Mouse (Mus musculus): ENCODE data around the gene Lrch1.

Gene Lrch1

DNA sequence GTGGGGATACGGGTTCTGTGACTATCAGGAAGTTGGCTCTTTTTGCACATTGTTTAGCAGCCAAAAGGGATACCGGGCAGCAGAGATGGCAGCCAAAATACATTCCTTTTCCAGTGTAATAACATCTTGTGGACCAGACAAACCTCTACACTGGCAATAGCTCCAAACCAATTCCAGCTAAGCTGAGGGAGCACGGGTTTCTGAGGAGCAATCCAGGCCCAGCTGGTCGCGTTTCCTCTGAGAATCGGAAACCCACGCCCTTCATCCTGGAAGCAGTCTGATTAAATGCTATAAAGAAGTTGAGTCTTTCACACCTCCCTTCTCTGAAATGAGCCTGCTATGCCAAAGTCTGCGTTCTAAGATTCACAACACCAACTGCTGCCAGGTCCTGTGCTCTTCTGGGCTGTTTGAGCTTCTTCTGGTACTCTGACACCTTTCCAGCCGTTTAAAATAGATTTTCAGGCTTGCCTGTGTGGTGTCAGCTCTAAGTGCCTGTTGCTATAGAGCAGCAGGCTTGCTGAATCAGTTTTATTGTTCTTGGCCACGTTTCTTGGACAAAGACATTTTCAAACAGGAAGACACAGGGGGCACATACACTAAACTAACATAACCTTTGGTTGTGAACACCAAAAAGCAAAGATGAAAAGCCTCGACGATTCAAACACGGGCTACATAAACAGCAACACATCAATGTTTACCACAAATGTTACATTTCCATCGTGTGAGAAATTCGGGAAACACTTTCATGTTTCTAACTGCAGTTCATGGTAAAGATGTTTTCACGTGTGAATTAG lies 94.5 kb downstream of the Lrch1 start:
- DNase-seq (ENCODE audit: low read depth) = peak; percentile 57

DNA sequence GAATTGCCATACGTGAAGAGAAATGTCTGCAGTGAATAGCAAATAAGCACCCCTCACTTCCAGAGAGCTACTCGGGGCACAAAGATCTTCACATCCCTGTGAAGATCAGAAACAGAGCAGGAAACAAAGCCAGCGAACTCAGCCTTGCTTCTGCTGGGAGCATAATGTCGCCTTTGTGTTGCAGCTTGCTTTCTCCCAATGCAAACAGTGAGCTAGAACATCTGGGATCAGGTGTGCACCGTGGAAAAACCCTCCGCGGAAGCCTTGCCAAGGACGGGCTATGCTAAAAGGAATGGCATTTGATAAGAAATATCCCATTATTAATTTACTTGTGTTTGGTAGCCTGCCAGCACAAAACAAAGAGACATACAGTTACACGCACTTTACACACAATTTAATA lies 95.8 kb downstream of the Lrch1 start:
- DNase-seq (ENCODE audit: low read depth) = no peak

DNA sequence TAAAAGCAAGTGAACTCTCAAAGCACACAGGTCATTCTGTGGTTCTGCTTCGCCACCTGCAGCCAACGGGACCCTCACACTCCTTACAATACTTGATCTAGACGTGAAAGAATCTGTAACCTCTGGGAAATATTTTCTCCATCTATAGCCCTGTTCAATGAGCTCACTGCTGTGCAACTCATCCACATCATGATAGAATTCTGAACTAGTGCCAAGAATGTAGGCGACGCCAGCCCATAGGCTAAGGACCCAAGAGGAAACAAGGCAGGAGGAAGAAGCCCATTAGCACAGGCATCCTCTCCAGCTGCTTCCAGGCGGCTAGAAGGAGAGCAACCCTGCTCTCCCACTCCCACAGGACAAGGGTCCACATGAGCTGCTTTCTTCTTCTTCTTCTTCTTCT lies 98.7 kb downstream of the Lrch1 start:
- no peak for DNase-seq (ENCODE audit: low read depth)

DNA sequence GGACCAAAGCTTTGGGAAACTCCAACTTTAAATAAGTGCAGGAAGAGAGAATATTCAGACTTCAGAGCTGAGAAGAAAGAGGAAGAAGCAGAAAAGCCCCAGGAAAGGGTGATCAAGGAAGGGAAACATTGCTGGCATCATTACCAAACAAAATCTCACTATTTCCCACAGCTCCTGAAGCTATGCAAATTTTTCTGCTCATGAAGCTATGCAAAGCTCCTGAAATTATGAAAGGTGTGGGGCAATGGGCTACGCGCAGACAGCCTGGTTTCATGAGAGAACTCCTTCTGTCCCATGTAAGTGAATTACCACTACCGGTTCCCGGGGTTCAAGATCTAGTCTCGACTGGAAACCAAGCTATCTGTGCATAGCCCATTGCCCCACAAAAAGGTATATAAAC lies 99.5 kb downstream of the Lrch1 start:
- DNase-seq (ENCODE audit: low read depth) = no peak

DNA sequence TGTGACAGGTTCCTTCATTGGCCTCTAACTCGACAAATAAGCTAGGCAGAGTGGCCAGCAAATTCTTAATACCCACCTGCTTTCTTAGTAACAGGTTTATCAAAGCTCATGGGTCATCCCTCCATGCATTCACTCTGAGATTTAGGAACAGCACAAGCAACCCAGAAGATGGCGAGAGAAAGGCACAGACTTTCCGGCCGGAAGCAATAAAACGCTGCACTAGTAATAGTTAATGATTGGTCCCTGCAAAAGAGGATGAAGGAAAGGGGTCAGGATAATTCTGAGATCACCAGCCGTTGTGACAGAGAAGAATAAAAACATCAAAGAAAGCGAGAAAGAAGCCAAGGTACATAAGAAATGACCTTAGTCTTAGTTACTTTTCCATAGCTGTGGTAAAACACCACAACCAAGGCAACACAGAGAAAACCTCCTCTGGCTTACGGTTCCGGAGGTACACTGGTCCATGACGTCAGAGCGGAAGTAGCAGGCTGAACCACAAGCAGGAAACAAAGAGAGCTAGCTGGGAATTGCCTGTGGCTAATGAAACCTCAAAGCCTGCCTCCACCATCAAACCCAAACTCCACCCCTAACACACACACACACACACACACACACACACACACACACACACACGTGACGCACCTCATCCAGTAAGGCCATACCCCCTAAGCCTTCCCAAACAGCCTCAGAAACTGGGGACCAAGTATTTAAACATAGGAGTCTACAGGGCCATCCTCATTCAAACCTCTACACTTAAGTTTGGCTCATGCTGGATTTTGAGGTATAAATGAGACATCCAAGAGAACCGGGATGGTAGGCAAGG lies 100.2 kb downstream of the Lrch1 start:
- no peak for DNase-seq (ENCODE audit: low read depth)

DNA sequence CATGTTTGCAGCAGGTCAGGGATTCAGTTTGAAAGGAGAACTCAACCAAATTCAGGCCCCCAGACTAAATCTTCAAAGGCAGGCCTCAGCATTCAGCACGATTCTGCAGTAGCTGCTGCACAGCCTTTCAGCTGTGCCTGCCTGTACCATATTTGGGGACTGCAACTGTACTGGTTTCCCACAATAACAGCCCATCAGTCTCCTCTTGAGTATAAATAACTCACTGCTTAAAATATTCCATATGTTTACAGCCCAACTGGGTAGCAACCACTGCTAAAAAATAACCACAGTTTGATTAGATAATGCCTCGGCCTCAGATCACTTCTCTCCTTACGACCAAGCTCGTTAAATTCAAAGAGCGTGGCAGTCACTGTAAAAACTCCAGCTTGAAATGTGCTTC lies 101.0 kb downstream of the Lrch1 start:
- DNase-seq (ENCODE audit: low read depth) = no peak

DNA sequence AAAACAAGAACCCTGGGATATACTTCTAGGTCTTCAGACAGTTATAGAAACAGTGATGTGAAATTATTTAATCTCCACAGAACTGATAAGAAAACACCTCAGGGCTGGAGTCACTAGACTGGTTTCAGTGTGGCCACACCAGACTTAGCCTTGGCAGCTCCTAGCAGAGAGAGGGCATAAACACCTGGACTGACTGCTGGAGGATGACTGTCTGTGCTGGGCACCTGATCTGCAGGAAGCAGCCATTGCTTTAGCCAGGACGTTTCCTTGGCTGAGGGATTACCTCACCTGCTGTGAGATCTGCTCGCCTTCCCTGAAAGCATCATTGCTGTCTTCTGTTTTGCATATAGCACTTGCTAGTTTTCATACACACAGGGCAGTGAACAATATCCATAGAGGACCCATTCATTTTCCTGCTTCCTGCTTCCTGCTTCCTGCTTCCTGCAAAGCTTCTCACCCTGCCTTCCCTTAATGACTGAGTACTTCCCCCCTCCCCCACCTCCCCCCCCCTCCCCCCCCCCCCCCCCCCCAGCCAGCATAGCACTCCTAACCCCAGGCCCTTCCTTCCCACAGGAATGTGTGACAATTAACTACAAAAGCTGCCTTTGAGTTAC lies 101.9 kb downstream of the Lrch1 start:
- DNase-seq (ENCODE audit: low read depth) = no peak

DNA sequence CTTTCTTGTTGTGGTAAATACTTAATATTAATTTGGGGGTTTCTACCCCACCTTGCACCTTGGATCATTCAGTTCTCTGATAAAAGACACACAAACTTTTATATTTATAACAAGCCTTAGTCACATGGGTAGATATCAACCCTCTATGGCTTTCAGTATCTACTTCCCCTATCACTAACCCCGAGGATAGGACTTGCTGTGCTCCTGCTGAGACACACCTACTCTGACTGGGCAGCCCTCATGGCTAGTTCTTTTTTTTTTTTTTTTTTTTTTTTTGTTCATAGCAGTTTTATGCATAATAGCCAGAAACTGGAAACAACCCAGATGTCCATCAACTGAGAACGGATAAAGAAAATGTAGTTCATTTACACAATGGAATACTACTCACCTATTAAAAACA lies 106.0 kb downstream of the Lrch1 start:
- DNase-seq (ENCODE audit: low read depth) = no peak

DNA sequence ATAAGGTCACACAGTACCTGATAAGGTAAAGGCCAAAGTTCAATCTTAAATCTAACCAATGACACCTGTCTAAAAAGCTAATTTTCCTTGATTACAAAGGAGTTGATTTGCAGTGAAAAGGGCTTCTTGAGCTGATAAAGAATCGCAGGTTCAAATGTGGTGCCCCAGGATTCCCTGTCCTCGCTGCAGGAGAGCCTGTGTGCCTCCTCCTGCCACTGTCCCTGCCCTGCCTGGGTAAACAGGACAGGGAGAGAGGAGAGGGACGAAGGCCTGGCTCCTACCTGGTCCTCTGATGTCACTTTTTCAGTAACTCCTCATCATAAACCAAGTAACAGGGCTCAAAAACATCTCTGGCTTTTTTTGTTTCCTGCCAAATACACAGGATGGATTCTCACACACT lies 106.4 kb downstream of the Lrch1 start:
- DNase-seq (ENCODE audit: low read depth) = no peak

DNA sequence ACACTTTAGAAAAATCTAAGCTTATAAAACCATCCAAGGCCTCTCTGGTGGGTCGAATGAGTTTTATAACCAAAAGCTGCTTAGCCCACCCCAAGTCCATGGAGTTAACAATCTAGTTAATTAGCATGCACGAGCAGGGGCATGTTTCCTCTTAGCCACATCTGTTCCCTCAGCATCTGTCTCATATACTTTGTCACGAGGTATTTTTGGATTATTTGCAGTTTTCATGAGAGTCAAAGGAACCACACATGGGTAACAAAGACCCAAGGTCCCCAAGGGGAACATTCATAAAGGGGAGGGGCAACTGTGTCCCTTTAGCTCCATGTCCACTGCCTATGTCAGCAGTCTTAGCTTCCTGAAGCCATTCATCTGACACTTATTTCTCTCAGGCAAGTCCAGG lies 106.9 kb downstream of the Lrch1 start:
- DNase-seq (ENCODE audit: low read depth) = no peak

DNA sequence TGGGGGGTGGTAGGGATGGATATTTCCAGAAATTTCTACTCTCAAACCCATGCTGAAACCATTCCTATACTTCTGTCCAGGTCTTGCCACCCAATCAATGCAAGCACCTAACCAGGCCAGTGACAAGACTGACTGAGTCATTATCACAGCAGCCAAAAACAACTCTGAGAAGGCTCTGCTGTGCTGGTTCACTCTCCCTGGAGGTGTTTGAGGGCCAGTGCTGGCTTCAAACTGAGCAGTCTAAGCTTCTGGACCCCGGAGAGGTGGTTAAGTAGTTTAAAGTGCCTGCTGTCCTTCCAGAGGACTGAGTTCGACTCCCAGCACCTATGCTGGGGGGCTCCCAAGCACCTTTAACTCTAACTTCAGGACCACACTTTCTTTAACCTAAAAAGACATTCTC lies 107.3 kb downstream of the Lrch1 start:
- DNase-seq (ENCODE audit: low read depth) = peak; percentile 64

DNA sequence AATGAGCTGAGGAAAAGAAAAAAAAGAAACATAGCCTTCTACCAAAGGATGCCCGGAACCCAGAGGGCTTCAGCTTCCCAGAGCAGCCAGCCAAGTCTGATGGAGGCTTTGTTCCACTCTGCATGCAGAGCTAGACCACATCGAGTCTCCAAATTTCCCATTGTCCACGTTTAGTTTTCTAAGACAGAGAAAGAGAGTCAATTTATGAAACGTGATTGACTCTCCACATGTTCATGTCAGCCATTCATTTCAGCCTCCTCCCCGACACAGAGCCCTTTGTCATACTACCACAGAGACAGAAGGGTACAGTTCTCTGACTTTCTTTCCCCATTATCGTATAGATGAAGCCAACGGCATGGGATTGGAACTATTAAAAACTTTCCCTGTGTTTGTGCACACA lies 108.9 kb downstream of the Lrch1 start:
- DNase-seq (ENCODE audit: low read depth) = no peak

DNA sequence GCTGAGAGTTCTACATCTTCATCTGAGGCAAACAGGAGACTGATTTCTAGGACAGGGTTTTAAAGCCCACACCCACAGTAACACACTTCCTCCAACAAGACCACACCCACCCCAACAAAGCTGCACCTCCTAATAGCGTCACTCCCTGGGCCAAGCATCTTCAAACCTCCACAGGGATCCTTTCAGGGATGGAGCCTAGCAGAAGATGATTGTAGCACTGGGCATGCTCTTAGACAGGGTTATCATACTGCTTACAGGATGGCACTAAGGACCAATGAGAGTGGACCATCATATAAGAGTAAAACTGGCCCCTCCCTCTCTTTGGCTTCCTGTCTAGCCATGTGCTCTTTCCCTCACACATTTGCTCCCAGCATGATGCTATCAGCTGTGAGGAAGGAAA lies 112.7 kb downstream of the Lrch1 start:
- no peak for DNase-seq (ENCODE audit: low read depth)

DNA sequence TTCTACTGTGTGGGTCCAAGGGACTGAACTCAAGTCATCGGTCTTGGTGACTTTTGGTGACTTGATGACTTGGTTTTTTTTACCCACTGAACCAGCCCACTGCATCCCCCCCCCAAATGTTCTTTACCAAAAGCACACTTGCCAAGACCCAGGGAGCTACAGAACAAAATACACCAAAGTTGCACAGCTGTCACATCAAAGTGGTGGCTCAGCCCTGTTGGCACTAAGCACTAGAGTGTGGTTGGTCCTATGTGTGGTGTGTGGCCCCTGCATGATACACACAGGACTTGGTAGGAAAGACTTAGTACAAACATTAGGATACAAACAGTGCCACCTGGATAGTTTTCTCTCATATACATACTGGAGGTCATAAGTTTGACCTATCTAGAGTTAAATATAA lies 113.5 kb downstream of the Lrch1 start:
- no peak for DNase-seq (ENCODE audit: low read depth)

DNA sequence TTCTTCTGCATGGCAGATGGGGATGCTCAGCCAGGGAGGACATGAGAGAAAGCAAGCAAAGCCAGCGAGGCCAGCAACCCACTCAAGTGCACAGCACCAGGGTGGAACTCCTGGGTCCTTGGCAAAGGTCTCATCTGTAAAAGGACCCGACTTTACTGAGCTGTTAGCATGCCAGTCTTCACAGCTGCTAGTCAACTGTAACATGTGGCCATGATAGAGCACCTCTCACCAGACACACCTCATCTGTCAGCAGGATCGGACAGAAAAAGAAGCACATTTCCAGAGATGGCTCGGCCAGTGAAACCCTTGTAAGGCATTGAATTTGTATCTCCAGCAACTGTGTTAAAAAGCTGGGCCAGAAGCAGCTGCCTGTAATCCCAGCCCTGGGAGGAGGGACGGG lies 116.0 kb downstream of the Lrch1 start:
- DNase-seq (ENCODE audit: low read depth) = no peak

DNA sequence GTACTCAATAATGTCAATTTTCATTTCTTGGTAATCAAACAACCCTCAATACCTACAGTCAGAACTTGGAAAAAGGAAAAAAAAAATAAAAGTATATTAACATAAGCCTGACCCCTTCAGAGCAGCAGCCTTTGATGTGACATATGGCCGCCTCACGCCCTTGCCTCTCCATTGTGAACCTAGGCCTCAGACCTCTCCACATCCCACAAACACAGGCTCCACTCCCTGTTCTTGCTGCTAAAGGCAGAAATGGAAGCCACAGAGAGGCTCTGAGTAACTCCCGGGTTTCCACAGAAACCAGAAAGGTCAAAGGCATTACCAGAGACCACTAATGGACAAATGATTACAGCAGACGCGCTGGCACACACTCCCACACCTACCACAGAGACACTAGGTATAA lies 116.6 kb downstream of the Lrch1 start:
- DNase-seq (ENCODE audit: low read depth) = no peak

DNA sequence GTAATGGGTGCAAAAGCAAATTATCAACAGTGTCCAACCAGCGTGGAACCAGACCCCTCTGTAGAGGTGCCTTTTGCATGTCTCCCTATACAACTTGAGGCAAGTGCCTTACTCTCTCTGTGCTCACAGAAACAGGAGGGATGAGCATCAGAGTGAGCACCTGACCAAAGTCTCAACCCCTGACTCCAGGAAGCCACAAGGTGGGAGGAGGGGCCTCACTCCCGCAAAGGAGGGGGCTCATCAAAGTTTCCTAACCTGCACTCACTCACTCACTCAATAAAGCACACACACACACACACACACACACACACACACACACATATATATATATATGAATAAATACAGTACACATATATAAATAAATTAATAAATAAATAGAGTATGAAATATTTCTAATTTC lies 117.1 kb downstream of the Lrch1 start:
- no peak for DNase-seq (ENCODE audit: low read depth)

DNA sequence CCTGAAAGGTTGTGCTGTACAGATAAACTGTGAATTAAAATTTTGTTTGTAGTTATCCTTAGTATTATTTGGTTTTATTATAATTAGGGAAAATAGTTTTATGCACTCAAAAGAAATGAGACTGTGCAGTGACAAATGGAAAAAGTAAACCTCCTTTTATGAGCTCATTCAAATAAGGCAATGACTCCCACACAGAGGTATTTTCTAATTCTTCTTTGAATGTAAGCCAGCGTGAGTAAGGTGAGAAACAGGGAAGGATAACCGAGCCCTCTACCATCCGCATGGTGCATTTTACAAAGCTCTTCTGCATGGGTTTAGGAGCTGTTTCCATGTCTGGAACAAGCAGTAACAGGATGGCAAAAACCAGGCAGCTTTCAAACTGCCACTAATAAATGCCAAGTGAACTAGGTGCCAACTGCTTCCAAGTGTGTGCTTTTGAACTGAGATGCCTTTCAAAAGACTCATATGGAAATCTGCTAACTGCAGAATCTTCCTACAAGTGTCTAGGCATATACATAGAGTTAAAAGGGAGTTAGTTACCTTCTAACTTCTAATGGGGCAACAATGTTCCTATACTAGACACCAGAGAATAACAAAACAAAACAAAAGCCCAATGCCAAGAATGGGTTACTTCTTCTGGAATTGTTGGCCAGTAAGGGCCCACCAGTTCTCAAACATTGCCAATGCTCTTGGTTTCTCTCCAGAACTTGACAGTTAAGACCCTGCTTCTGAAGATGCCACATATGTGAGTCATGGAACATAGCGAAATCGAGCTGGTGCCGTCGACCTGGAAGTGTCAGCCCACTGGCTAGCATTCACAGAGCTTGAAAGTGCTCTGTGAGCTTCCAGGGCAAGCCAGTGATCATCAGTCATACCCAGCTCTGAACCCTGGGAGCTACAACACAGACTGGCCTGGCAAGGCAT lies 124.7 kb downstream of the Lrch1 start:
- peak; percentile 58 for DNase-seq (ENCODE audit: low read depth)

DNA sequence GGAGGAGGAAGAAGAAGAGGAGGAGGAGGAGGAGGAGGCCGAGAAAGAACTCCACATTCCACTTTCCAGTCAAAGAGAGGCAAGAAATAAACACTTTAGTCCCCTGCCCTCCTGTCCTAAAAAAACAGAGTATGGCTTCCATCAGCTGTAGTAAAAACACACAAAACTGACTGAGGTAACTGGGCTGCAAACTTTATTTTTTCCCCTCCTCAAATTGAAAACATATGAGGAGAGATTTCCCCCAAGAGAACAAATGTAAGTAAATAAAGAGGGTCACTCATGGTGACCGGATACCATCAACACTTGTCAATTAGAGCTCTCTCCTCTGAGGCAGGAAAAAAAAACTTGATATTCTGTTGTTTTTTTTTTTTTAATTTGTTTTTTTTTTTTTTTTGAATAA lies 125.6 kb downstream of the Lrch1 start:
- peak; percentile 25 for DNase-seq (ENCODE audit: low read depth)

DNA sequence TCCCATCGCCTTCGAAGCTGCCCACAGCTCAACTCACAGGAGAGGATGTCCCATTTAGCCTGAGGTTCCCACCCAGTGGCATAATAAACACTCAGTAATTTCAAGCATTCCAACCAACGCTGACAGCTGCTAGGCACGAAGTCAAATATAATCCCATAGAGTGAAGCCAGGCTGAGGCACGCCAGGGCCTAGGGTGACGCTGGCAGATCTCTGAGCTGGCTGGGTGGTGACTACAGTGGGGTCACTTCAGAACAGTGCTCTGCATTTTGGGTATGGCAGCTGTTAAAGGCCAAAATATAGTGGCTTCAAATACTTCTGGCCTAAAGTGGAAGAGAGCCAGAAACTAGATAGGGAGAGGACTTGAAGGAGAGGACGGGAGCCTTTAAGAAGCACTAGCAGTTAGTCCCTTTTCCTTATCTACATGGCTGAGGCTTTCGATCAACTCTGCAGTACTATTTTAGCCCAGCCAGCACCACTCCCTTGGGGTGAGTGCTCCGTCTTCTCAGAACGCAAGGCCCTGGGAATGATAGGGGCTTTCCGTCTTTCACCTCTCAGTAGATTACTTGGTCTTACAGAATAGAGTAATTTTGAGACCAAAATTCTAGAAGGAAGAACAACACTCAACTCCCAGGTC lies 127.4 kb downstream of the Lrch1 start:
- no peak for DNase-seq (ENCODE audit: low read depth)

DNA sequence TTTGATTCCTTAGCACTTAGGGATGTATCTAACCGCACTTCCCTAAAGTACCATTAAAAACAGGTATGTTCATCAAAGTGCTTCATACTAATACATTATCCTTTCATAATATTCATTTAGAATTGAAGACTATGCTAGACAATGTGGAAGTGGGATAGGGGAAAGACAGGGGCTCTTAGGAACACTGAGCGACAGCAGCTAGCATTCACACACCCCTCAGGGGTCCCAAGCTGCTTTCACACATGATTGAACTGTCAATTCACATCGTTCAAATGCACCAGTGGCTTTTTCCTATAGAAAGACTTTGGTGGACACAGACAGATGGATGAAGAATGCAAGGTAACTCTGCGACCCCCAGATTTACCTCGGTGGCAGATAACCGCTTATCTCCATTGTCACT lies 131.0 kb downstream of the Lrch1 start:
- no peak for DNase-seq (ENCODE audit: low read depth)
